Mouse (Mus musculus) CH12.LX (cell line): Measurements from ENCODE around the gene Itgb4. TPM values are rescaled to one million over a fixed set of nuclear protein-coding genes. Genes with fewer than 3 reads are reported as not detected.

Experiments used
- DNase-seq: peaks from one replicate; pipeline ENCODE4 v3.0.0-alpha.2; 2013; ENCODE audit errors: extremely low read depth
- H3K27ac ChIP-seq: 2 replicates; pipeline ENCODE4 v1.5.1; 2012; ENCODE audit warnings: low read depth, mild to moderate bottlenecking, control low read depth, moderate library complexity; ENCODE audit not compliant: insufficient read depth
- H3K27me3 ChIP-seq: replicated peaks from 2 replicates; pipeline ENCODE3; 2012; ENCODE audit warnings: inconsistent platforms
- H3K36me3 ChIP-seq, 2 experiments: replicated peaks in 1 of 2; 2 replicates each; pipeline versions ENCODE3 to v1.6.1; 2012; ENCODE audit warnings: inconsistent platforms in 1 of 2, low read length in 1 of 2, mild to moderate bottlenecking in 1 of 2, mixed read lengths in 1 of 2, moderate library complexity in 1 of 2; ENCODE audit not compliant: control insufficient read depth in 1 of 2, insufficient read depth in 1 of 2
- H3K4me1 ChIP-seq, 2 experiments: 2 replicates each; pipeline ENCODE4 v1.6.1; 2012; ENCODE audit warnings: inconsistent platforms in 1 of 2, moderate library complexity in 1 of 2; ENCODE audit not compliant: insufficient read depth in 2 of 2, control insufficient read depth in 1 of 2
- H3K4me2 ChIP-seq: 2 replicates; pipeline ENCODE4 v1.6.1; 2012; ENCODE audit warnings: low read depth, mild to moderate bottlenecking, control low read depth; ENCODE audit not compliant: poor library complexity, insufficient read depth, severe bottlenecking
- H3K4me3 ChIP-seq, 3 experiments: fragments of 150-350 bp in 1 of 3; sonication (generic) in 1 of 3; replicated peaks in 1 of 3; 2 replicates each; pipeline versions ENCODE3 to v1.5.1; 2011 to 2012; ENCODE audit warnings: low read depth in 2 of 3, low read length in 2 of 3, mild to moderate bottlenecking in 2 of 3, moderate library complexity in 2 of 3, control low read depth in 1 of 3, improper control_type of control experiment in 1 of 3, inconsistent platforms in 1 of 3, mixed read lengths in 1 of 3; ENCODE audit not compliant: poor library complexity in 1 of 3
- H3K79me2 ChIP-seq: replicated peaks from 2 replicates; pipeline ENCODE4 v1.6.1; 2012; ENCODE audit warnings: mild to moderate bottlenecking, moderate library complexity; ENCODE audit not compliant: control insufficient read depth, poor library complexity, insufficient read depth, severe bottlenecking; ENCODE audit errors: extremely low read depth
- H3K9ac ChIP-seq: 2 replicates; pipeline ENCODE4 v1.6.1; 2012; ENCODE audit warnings: low read depth, mild to moderate bottlenecking, control low read depth, moderate library complexity; ENCODE audit not compliant: insufficient read depth
- H3K9me3 ChIP-seq: replicated peaks from 2 replicates; pipeline ENCODE3; 2012; ENCODE audit warnings: low read length, inconsistent platforms, mixed read lengths
- BHLHE40 ChIP-seq: IDR thresholded peaks from 2 replicates; pipeline ENCODE4 v1.6.1; 2011; ENCODE audit warnings: mild to moderate bottlenecking, low read depth, low read length, improper control_type of control experiment
- CHD2 ChIP-seq: IDR thresholded peaks from 2 replicates; pipeline ENCODE4 v1.6.1; 2011; ENCODE audit warnings: low read length, improper control_type of control experiment
- E2F4 ChIP-seq: IDR thresholded peaks from 2 replicates; pipeline ENCODE4 v1.6.1; 2011; ENCODE audit warnings: low read depth, low read length, improper control_type of control experiment; ENCODE audit not compliant: insufficient replicate concordance
- HCFC1 ChIP-seq: IDR thresholded peaks from 2 replicates; pipeline ENCODE4 v1.6.1; 2012; ENCODE audit warnings: low read depth, mild to moderate bottlenecking, inconsistent platforms, low read length, improper control_type of control experiment
- JUND ChIP-seq: conservative IDR thresholded peaks from 2 replicates; pipeline ENCODE4 v1.6.1; 2011; ENCODE audit warnings: low read depth, low read length, improper control_type of control experiment
- KAT2A ChIP-seq: IDR thresholded peaks from 2 replicates; pipeline ENCODE4 v1.6.1; 2012; ENCODE audit warnings: low read length, improper control_type of control experiment, inconsistent platforms; ENCODE audit not compliant: insufficient replicate concordance
- MAFK ChIP-seq: IDR thresholded peaks from 2 replicates; pipeline ENCODE4 v1.6.1; 2011; ENCODE audit warnings: low read length, improper control_type of control experiment; ENCODE audit not compliant: insufficient replicate concordance
- MAX ChIP-seq: IDR thresholded peaks from 2 replicates; pipeline ENCODE4 v1.6.1; 2011; ENCODE audit warnings: low read length, improper control_type of control experiment
- MXI1 ChIP-seq: IDR thresholded peaks from 2 replicates; pipeline ENCODE4 v1.6.1; 2011; ENCODE audit warnings: mild to moderate bottlenecking, low read depth, low read length, improper control_type of control experiment
- MYC ChIP-seq: IDR thresholded peaks from 2 replicates; pipeline ENCODE4 v1.6.1; 2011; ENCODE audit warnings: low read depth, mild to moderate bottlenecking, improper control_type of control experiment, low read length
- NELFE ChIP-seq: IDR thresholded peaks from 2 replicates; pipeline ENCODE4 v1.6.1; 2011; ENCODE audit warnings: low read depth, low read length, improper control_type of control experiment
- NRF1 ChIP-seq: IDR thresholded peaks from 2 replicates; pipeline ENCODE4 v1.6.1; 2014; ENCODE audit warnings: low read depth, mild to moderate bottlenecking, inconsistent platforms, low read length, improper control_type of control experiment, moderate library complexity
- PAX5 ChIP-seq: IDR thresholded peaks from 2 replicates; pipeline ENCODE4 v1.6.1; 2012; ENCODE audit warnings: low read length, inconsistent platforms, mixed read lengths
- RAD21 ChIP-seq: IDR thresholded peaks from 2 replicates; pipeline ENCODE4 v1.6.1; 2011; ENCODE audit warnings: low read depth, mild to moderate bottlenecking, low read length, improper control_type of control experiment, moderate library complexity
- RCOR1 ChIP-seq: conservative IDR thresholded peaks from 2 replicates; pipeline ENCODE4 v1.6.1; 2012; ENCODE audit warnings: low read depth, mild to moderate bottlenecking, inconsistent platforms, low read length, improper control_type of control experiment
- SIN3A ChIP-seq: IDR thresholded peaks from 2 replicates; pipeline ENCODE4 v1.6.1; 2012; ENCODE audit warnings: low read length, improper control_type of control experiment, inconsistent platforms
- ZKSCAN1 ChIP-seq: IDR thresholded peaks from 2 replicates; pipeline ENCODE4 v1.6.1; 2012; ENCODE audit warnings: low read depth, inconsistent platforms, low read length, improper control_type of control experiment, borderline replicate concordance
- ZMIZ1 ChIP-seq: IDR thresholded peaks from 2 replicates; pipeline ENCODE4 v1.6.1; 2012; ENCODE audit warnings: low read depth, mild to moderate bottlenecking, inconsistent platforms, low read length, improper control_type of control experiment
- ZNF384 ChIP-seq: IDR thresholded peaks from 2 replicates; pipeline ENCODE4 v1.6.1; 2012; ENCODE audit warnings: low read depth, low read length, improper control_type of control experiment, inconsistent platforms
- dilution Hi-C: fragments of 300-500 bp; cut with MboI; formaldehyde crosslinking; loops from 2 replicates; pipeline ENCODE4 v1.14.3; 2020; ENCODE audit warnings: low sequenced_read_pairs; ENCODE audit not compliant: extremely low pct_unique_long_range_greater_than_20kb, extremely low pct_ligation_motif_present
- in situ Hi-C: fragments of 300-500 bp; cut with MboI; formaldehyde crosslinking; loops from 3 replicates; pipeline ENCODE4 v1.14.3; 2019; ENCODE audit warnings: low sequenced_read_pairs, low pct_ligation_motif_present, low pct_unique_long_range_greater_than_20kb, mixed read lengths
- polyA plus RNA-seq: library from polyadenylated mRNA; unstranded; fragments of >175 nt; gene quantifications from 2 replicates; pipeline ENCODE4 v1.2.1, GENCODE M21; 2012; ENCODE audit warnings: low read depth; ENCODE audit not compliant: insufficient read length
- total RNA-seq, 2 experiments: library from RNA; depleted of rRNA; stranded (reverse); fragments of 300-350 nt in 1 of 2; fragments of >200 nt in 1 of 2; gene quantifications; 2 replicates each; pipeline ENCODE4 v1.2.3; 2012 to 2014

Gene Itgb4
- total and polyA plus RNA-seq, 3 experiments, result 0.42 to 6.3 (median 0.59) TPM

- no peak overlapping the region for H3K9ac ChIP-seq
- H3K79me2 ChIP-seq, result no peaks in the 10 kb centered on the region
- peaks cover 13 to 27% of the 10 kb centered on the region in 2 experiments for H3K4me1 ChIP-seq
- TF ChIP-seq NELFE (no peak), MAFK (no peak), ZMIZ1 (no peak), CHD2 (no peak; the same call in 1 of the 2 replicates), PAX5 (no peak), ZNF384 (no peak), SIN3A (no peak), RAD21 (no peak), RCOR1 (no peak), MAX (no peak), MYC (no peak)
- peaks cover 9% of the 10 kb centered on the region for H3K9me3 ChIP-seq
- in situ Hi-C loops (loop anchor here (25.0 kb wide), 1 partner anchor 388 kb away; the partner anchor contains the start of genes Gga3, Mif4gd and Mrps7), dilution Hi-C loops (no loop called here)
- no peak overlapping the region for H3K4me2 ChIP-seq
- H3K27me3 ChIP-seq, result peaks cover 5% of the 10 kb centered on the region
- no peak for DNase-seq
- H3K4me3 ChIP-seq, result no peak overlapping the region
- peaks cover 0 to 9% of the 10 kb centered on the region in 2 experiments for H3K36me3 ChIP-seq
- H3K27ac ChIP-seq, result no peak overlapping the region
Observed at GRCm38 (mm10) chr11:116000607-116001006, 26.1 kb downstream of the Itgb4 start.

DNA sequence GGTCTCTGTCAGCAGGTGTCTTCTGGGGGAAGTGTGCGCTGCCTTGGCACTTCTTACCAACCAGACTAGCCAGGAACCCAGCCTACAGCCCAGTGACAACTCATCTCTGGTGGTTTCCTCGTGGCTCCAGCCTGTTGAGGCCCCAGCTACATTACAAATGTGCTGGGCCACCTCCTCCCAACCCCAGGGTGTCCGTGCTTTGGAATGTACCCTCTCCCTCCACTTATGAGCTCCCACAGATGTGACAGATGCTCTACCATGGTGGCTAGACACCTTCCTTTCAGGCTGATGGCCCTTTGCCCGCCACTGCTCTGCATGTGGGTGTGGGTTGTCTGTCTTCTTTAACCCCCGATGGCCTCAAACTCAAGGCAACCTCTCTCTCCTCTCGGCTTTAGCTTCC is 27.2 kb downstream of the Itgb4 start:
- peaks cover 9% of the 10 kb centered on the region for H3K9me3 ChIP-seq
- H3K27ac ChIP-seq, result no peak overlapping the region
- no peak overlapping the region for H3K9ac ChIP-seq
- TF ChIP-seq MXI1 (no peak), NELFE (no peak), JUND (no peak), NRF1 (no peak), E2F4 (no peak), KAT2A (no peak), BHLHE40 (no peak), RCOR1 (no peak), HCFC1 (no peak), ZKSCAN1 (no peak)
- TF ChIP-seq, all 38 proteins: peak for 0
- H3K4me2 ChIP-seq, result no peak overlapping the region
- dilution Hi-C loops, result no loop called here
- H3K36me3 ChIP-seq, result peaks cover 6 to 20% of the 10 kb centered on the region in 2 experiments
- H3K4me1 ChIP-seq, result peaks cover 14 to 29% of the 10 kb centered on the region in 2 experiments
- in situ Hi-C loops, result loop anchor here (25.0 kb wide), 1 partner anchor 389 kb away; the partner anchor contains the start of genes Gga3, Mif4gd and Mrps7
- DNase-seq, result no peak
- no peaks in the 10 kb centered on the region for H3K79me2 ChIP-seq
- peaks cover 5% of the 10 kb centered on the region for H3K27me3 ChIP-seq
- H3K4me3 ChIP-seq, result no peak overlapping the region
